Mouse (Mus musculus): ENCODE measurements at regions not wholly inside any gene's neighbourhood (a gene's known extent, or its start where the extent isn't known, plus 50 kb on each side); places are given as distances from the start of the nearest gene placed in this dataset.

DNA sequence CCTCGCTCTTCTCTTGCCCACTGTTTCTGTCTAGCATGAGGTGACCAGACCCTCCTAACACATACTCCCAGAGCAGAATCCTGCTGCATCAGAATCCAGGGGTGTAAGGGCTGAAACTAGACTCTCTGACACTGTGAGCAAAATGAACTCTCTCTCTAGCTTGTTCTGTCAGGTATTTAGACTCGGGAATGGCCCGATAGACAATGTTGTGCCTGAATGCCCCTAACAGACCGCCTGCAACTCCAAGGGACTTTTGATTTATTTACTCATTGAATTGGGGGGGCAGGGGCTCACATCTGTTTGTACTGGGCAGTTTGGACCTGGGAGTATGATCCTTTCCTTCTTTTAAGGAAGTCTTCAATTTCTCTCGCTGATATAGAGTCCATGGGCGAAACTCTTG lies 469.3 kb upstream of the Trpc7 start:
- Histone ChIP-seq H3K4me1 (replicated peaks; ENCODE audit: control insufficient read depth, insufficient read depth, low read length) (peaks cover 7% of the 10 kb centered on the region; the same call in 1 of the 2 replicates), H3K4me2 (replicated peaks) (no peak overlapping the region), H3K9ac (no peak overlapping the region), H3K27me3 (ENCODE audit: control insufficient read depth, insufficient read depth, low read length) (no peaks in the 10 kb centered on the region), H3K4me3 (replicated peaks; ENCODE audit: low read length) (no peak overlapping the region), H3K36me3 (replicated peaks; ENCODE audit: control insufficient read depth, insufficient read depth) (no peaks in the 10 kb centered on the region), H3K9me3 (ENCODE audit: control insufficient read depth, low read length) (no peaks in the 10 kb centered on the region), H3K27ac (no peak overlapping the region)
- ATAC-seq (ENCODE audit: low FRiP score) (no peak), DNase-seq (ENCODE audit: low spot score) (no peak)
- 88% methylated on average over 6 of the region's 6 CpGs for WGBS

- H3K9ac ChIP-seq: no peak overlapping the region
- H3K36me3 ChIP-seq (replicated peaks; ENCODE audit: control insufficient read depth, insufficient read depth): no peaks in the 10 kb centered on the region
- no peaks in the 10 kb centered on the region for H3K27me3 ChIP-seq (ENCODE audit: control insufficient read depth, insufficient read depth, low read length)
- ATAC-seq (ENCODE audit: low FRiP score) (no peak), DNase-seq (ENCODE audit: low spot score) (no peak)
- no peak overlapping the region for H3K4me2 ChIP-seq (replicated peaks)
- H3K27ac ChIP-seq: no peak overlapping the region
- no peaks in the 10 kb centered on the region for H3K9me3 ChIP-seq (ENCODE audit: control insufficient read depth, low read length)
- no peak overlapping the region for H3K4me3 ChIP-seq (replicated peaks; ENCODE audit: low read length)
- H3K4me1 ChIP-seq (replicated peaks; ENCODE audit: control insufficient read depth, insufficient read depth, low read length): peaks cover 7% of the 10 kb centered on the region; the same call in 1 of the 2 replicates
- 99% methylated on average over 2 of the region's 2 CpGs for WGBS
Observed at GRCm38 (mm10) chr13:57364396-57364795, 468.6 kb upstream of the Trpc7 start.

DNA sequence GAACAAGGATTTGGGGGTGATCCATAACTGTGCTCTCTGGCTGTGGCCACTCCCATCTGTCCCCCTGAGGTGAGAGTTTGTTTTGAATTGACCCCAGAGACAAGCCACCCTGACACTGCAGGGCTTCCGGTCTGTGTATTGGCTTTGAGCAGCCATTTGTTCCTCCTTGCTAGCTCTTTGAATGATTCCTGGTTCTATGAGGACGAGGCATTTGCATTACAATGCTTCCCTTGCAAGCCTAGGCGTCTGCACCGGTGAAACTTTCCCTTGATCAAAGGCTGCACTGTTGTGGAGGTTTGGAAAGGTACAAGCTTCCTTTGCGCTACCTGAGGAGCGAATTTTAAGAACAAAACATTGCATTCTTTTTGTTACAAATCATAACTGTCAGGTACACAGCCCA lies 466.8 kb upstream of the Trpc7 start:
- Histone ChIP-seq H3K9ac (no peak overlapping the region), H3K27ac (no peak overlapping the region), H3K4me1 (replicated peaks; ENCODE audit: control insufficient read depth, insufficient read depth, low read length) (peaks cover 7% of the 10 kb centered on the region; the same call in 1 of the 2 replicates), H3K27me3 (ENCODE audit: control insufficient read depth, insufficient read depth, low read length) (no peaks in the 10 kb centered on the region), H3K4me3 (replicated peaks; ENCODE audit: low read length) (no peak overlapping the region), H3K9me3 (ENCODE audit: control insufficient read depth, low read length) (no peaks in the 10 kb centered on the region), H3K4me2 (replicated peaks) (no peak overlapping the region), H3K36me3 (replicated peaks; ENCODE audit: control insufficient read depth, insufficient read depth) (no peaks in the 10 kb centered on the region)
- 9% methylated on average over 6 of the region's 6 CpGs for WGBS
- DNase-seq (ENCODE audit: low spot score): no peak
- no peak for ATAC-seq (ENCODE audit: low FRiP score)

- no peak overlapping the region for H3K4me3 ChIP-seq (replicated peaks; ENCODE audit: low read length)
- ATAC-seq (ENCODE audit: low FRiP score) (no peak), DNase-seq (ENCODE audit: low spot score) (no peak)
- H3K9ac ChIP-seq: no peak overlapping the region
- no peak overlapping the region for H3K27ac ChIP-seq
- H3K36me3 ChIP-seq (replicated peaks; ENCODE audit: control insufficient read depth, insufficient read depth): no peaks in the 10 kb centered on the region
- 90% methylated on average over 7 of the region's 7 CpGs for WGBS
- H3K9me3 ChIP-seq (ENCODE audit: control insufficient read depth, low read length): no peaks in the 10 kb centered on the region
- no peaks in the 10 kb centered on the region for H3K27me3 ChIP-seq (ENCODE audit: control insufficient read depth, insufficient read depth, low read length)
- H3K4me2 ChIP-seq (replicated peaks): no peak overlapping the region
- H3K4me1 ChIP-seq (replicated peaks; ENCODE audit: control insufficient read depth, insufficient read depth, low read length): peaks cover 7% of the 10 kb centered on the region; the same call in 1 of the 2 replicates
Observed at GRCm38 (mm10) chr13:57361286-57361685, 465.5 kb upstream of the Trpc7 start.

DNA sequence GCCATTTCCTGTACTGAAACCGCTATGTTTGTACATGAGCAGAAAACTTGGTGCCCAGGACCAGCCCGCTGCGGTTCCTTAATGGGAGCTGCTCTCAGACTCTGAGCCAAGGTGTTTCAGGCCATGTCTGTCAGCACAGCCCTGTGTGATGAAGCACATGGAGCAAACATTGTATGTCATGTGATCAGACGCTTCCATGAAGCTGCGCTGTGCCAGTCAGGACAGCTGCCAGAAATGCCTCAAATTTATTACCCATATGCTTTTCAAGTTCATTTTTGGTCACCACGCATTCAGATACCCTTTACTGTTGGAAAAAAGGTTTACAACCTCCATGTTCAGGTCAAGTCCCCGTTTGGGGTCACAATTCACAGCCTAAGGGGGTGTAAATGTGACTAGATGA lies 458.8 kb upstream of the Trpc7 start:
- H3K36me3 ChIP-seq (replicated peaks; ENCODE audit: control insufficient read depth, insufficient read depth): no peaks in the 10 kb centered on the region
- ATAC-seq (ENCODE audit: low FRiP score): no peak
- no peaks in the 10 kb centered on the region for H3K9me3 ChIP-seq (ENCODE audit: control insufficient read depth, low read length)
- no peak overlapping the region for H3K27ac ChIP-seq
- no peaks in the 10 kb centered on the region for H3K27me3 ChIP-seq (ENCODE audit: control insufficient read depth, insufficient read depth, low read length)
- H3K4me1 ChIP-seq (replicated peaks; ENCODE audit: control insufficient read depth, insufficient read depth, low read length): 0 out of 2 replicates have a peak, but pooled peaks cover 5% of the 10 kb centered on the region
- no peak overlapping the region for H3K4me3 ChIP-seq (replicated peaks; ENCODE audit: low read length)
- 83% methylated on average over 7 of the region's 7 CpGs for WGBS
- no peak overlapping the region for H3K4me2 ChIP-seq (replicated peaks)
- no peak for DNase-seq (ENCODE audit: low spot score)
- no peak overlapping the region for H3K9ac ChIP-seq

DNA sequence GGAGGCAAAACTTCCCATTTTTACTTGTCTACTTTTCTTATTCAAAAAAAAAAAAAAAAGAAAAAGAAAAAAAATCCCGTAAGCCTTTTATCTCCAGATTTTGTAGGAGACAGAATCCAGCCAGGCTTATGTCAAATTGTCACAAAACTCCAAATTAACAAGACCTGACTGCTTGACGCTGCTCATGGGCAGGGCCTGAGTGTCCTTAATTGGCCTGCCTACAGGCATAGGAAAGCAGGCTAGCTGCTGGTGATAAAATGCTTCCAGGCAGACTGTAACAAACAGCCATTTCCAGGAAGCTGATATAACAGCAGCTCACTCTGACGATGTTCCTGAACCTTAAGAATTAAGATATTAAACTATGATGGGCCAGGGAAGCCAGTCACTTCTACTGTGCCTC lies 458.2 kb upstream of the Trpc7 start:
- Histone ChIP-seq H3K27me3 (ENCODE audit: control insufficient read depth, insufficient read depth, low read length) (no peaks in the 10 kb centered on the region), H3K36me3 (replicated peaks; ENCODE audit: control insufficient read depth, insufficient read depth) (no peaks in the 10 kb centered on the region), H3K4me2 (replicated peaks) (no peak overlapping the region), H3K27ac (no peak overlapping the region), H3K9me3 (ENCODE audit: control insufficient read depth, low read length) (no peaks in the 10 kb centered on the region), H3K4me3 (replicated peaks; ENCODE audit: low read length) (no peak overlapping the region), H3K4me1 (replicated peaks; ENCODE audit: control insufficient read depth, insufficient read depth, low read length) (0 out of 2 replicates have a peak, but pooled peaks cover 5% of the 10 kb centered on the region), H3K9ac (no peak overlapping the region)
- WGBS: 69% methylated on average over 3 of the region's 3 CpGs
- ATAC-seq (ENCODE audit: low FRiP score): no peak
- no peak for DNase-seq (ENCODE audit: low spot score)

DNA sequence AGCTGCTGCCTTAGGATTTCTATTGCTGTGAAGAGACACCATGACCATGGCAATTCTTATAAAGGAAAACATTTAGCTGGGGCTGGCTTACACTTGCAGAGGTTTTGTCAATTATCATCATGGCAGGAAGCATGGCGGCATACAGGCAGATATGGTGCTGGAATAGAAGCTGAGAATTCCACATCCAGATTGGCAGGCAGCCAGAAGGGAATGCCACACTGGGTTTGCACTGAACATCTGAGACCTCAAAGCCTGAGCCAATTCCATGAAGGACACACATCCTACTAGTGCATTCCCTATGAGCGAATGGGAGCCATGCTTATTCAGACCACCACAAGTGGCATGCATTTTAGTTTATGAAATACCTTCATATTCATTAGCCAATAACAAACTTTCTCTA lies 455.0 kb upstream of the Trpc7 start:
- 0 out of 2 replicates have a peak, but pooled peaks cover 5% of the 10 kb centered on the region for H3K4me1 ChIP-seq (replicated peaks; ENCODE audit: control insufficient read depth, insufficient read depth, low read length)
- no peaks in the 10 kb centered on the region for H3K9me3 ChIP-seq (ENCODE audit: control insufficient read depth, low read length)
- DNase-seq (ENCODE audit: low spot score): no peak
- no peaks in the 10 kb centered on the region for H3K36me3 ChIP-seq (replicated peaks; ENCODE audit: control insufficient read depth, insufficient read depth)
- H3K9ac ChIP-seq: no peak overlapping the region
- no peak overlapping the region for H3K4me2 ChIP-seq (replicated peaks)
- 89% methylated on average over 2 of the region's 2 CpGs for WGBS
- no peak for ATAC-seq (ENCODE audit: low FRiP score)
- H3K27ac ChIP-seq: no peak overlapping the region
- H3K4me3 ChIP-seq (replicated peaks; ENCODE audit: low read length): no peak overlapping the region
- no peaks in the 10 kb centered on the region for H3K27me3 ChIP-seq (ENCODE audit: control insufficient read depth, insufficient read depth, low read length)

DNA sequence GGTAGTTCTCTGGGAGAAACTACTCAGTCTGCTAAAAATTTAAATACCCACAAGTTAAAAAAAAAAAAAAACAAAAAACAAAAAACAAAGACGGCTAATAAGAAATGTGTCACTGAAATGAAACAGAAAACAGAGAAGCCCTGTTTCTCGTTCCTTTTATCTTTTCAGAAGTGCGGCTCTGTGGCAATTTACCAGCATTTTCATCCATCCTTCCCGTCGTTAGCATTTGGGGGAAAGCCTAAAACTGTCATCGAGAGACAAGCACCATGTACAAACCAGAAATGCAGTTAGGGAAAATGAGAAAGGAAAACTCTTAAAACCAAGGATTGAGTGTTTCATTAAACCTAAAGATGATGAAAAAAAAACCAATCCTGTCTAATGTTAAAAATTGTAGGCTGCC lies 442.9 kb upstream of the Trpc7 start:
- ATAC-seq (ENCODE audit: low FRiP score): no peak
- no peak for DNase-seq (ENCODE audit: low spot score)
- no peaks in the 10 kb centered on the region for H3K27me3 ChIP-seq (ENCODE audit: control insufficient read depth, insufficient read depth, low read length)
- no peak overlapping the region for H3K4me2 ChIP-seq (replicated peaks)
- H3K4me3 ChIP-seq (replicated peaks; ENCODE audit: low read length): no peak overlapping the region
- no peak overlapping the region for H3K27ac ChIP-seq
- H3K9ac ChIP-seq: no peak overlapping the region
- no peaks in the 10 kb centered on the region for H3K9me3 ChIP-seq (ENCODE audit: control insufficient read depth, low read length)
- no peaks in the 10 kb centered on the region for H3K36me3 ChIP-seq (replicated peaks; ENCODE audit: control insufficient read depth, insufficient read depth)
- no peaks in the 10 kb centered on the region for H3K4me1 ChIP-seq (replicated peaks; ENCODE audit: control insufficient read depth, insufficient read depth, low read length)
- WGBS: 70% methylated on average over 6 of the region's 6 CpGs

- Histone ChIP-seq H3K9ac (no peak overlapping the region), H3K4me2 (replicated peaks) (no peak overlapping the region), H3K4me1 (replicated peaks; ENCODE audit: control insufficient read depth, insufficient read depth, low read length) (no peaks in the 10 kb centered on the region), H3K9me3 (ENCODE audit: control insufficient read depth, low read length) (no peaks in the 10 kb centered on the region), H3K27me3 (ENCODE audit: control insufficient read depth, insufficient read depth, low read length) (no peaks in the 10 kb centered on the region), H3K27ac (no peak overlapping the region), H3K36me3 (replicated peaks; ENCODE audit: control insufficient read depth, insufficient read depth) (no peaks in the 10 kb centered on the region), H3K4me3 (replicated peaks; ENCODE audit: low read length) (no peak overlapping the region)
- ATAC-seq (ENCODE audit: low FRiP score): no peak
- no peak for DNase-seq (ENCODE audit: low spot score)
- WGBS: 88% methylated on average over 8 of the region's 8 CpGs
Observed at GRCm38 (mm10) chr13:57336596-57336995, 440.8 kb upstream of the Trpc7 start.

DNA sequence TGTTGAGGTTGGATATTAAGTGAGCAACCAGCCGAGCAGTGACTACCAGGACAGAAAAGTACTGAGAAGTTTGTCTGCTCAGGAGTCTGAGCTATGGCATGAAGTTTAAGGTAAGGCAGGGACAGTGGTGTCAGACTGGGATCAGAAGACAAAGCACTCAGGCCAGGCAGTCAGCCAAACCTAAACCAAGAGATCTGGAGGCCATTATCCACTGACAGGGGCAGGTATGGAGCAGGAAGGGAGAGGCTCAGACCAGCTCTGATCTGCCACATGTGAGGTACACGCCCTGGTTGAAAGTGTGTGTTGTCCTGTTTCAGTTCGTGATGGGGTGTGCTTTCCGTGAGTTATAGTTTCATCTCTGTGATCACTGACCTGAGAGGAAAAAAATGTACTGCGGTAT lies 437.2 kb upstream of the Trpc7 start:
- no peak overlapping the region for H3K27ac ChIP-seq
- no peaks in the 10 kb centered on the region for H3K27me3 ChIP-seq (ENCODE audit: control insufficient read depth, insufficient read depth, low read length)
- no peaks in the 10 kb centered on the region for H3K36me3 ChIP-seq (replicated peaks; ENCODE audit: control insufficient read depth, insufficient read depth)
- no peak overlapping the region for H3K4me2 ChIP-seq (replicated peaks)
- H3K4me3 ChIP-seq (replicated peaks; ENCODE audit: low read length): no peak overlapping the region
- DNase-seq (ENCODE audit: low spot score) (no peak), ATAC-seq (ENCODE audit: low FRiP score) (no peak)
- no peaks in the 10 kb centered on the region for H3K9me3 ChIP-seq (ENCODE audit: control insufficient read depth, low read length)
- no peak overlapping the region for H3K9ac ChIP-seq
- 90% methylated on average over 5 of the region's 5 CpGs for WGBS
- no peaks in the 10 kb centered on the region for H3K4me1 ChIP-seq (replicated peaks; ENCODE audit: control insufficient read depth, insufficient read depth, low read length)
